Mouse (Mus musculus): ENCODE results near the gene Phgr1. TPM values are rescaled to one million over a fixed set of nuclear protein-coding genes. Genes with fewer than 3 reads are reported as not detected.

The Phgr1 gene
- polyA plus RNA-seq (2015; fragmentation: Nextera tagmentation; extraction: Ambion mirVana): not detected in 2 replicates

GRCm38 (mm10) chr2:118772158-118772874 is at the start of gene Phgr1:
Phgr1 (plus strand) TSS chr2:118772769.

GRCm38 (mm10) chr2:118728337-118728736 is 44.2 kb upstream of the Phgr1 start, which contains the start of gene Plcb2:
Plcb2 (minus strand) TSS chr2:118728438.

GRCm38 (mm10) chr2:118745232-118745884 is 27.2 kb upstream of the Phgr1 start, which contains the start of gene Inafm2:
Inafm2 (plus strand) TSS chr2:118745758.

DNA sequence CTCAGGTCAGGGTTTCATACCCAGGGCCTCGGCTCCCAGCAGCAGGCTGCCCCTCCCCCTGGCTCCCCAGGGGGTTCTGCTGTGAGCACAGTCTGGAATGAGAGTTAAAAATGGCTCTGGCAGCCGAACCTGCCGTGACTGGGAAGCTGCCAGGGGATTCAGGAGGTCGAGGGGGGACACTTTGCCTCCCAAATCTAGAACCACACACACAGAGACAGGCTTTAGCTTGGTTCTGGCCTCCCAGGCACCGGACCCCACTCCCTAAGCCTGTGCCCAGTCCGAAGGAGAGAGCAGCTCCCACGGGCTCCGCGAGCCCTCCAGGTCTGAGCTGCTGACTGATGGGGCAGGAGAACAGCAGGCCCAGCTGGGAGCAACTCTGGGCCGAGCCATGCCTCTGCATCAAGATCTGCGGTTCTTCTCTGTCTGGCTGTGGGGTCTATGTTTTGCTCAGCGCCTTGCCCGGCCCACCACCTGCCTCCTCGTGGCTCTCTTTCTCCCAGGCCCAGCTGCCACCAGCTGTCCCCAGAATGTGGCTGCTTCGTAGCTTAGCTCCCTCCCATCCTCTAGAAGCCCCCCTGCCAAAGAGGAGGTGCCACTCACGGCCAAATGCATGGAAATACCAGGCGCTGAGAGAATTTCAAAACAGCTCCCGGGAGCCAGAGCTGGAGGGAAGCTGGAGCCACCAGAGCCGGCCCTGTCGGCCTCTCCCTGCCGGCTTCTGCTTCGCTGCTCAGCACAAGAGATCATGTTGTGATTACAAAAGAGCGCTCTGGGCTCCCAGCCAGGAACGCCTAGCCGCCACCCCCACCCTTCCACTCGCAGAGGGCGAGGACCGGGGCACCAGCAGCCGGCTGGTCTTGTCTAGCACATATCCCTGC is 10.4 kb upstream of the Phgr1 start, which contains the start of gene Ccdc9b:
Gene Ccdc9b (minus strand): TSS at position 756 of the 878 bp plus-strand sequence.

GRCm38 (mm10) chr2:118779504-118780480 is 7.2 kb downstream of the Phgr1 start, which contains the start of gene Disp2:
Disp2 (plus strand) TSS chr2:118779719.

GRCm38 (mm10) chr2:118813981-118814836 is 41.6 kb downstream of the Phgr1 start, which contains the start of gene Knstrn:
Knstrn (plus strand) TSS chr2:118814003.

Other genes with a start within 250 kb of the Phgr1 start
- gene Bmf, start 223.1 kb upstream of the Phgr1 start, polyA plus RNA-seq (2015; fragmentation: Nextera tagmentation; extraction: Ambion mirVana): 2.3 and 3.1 TPM in 2 replicates
- gene Bub1b, start 174.6 kb upstream of the Phgr1 start, polyA plus RNA-seq (2015; fragmentation: Nextera tagmentation; extraction: Ambion mirVana): 10.0 and 10.3 TPM in 2 replicates
- 0.17 and 0.33 TPM in 2 replicates for gene Pak6, start 109.5 kb upstream of the Phgr1 start, polyA plus RNA-seq (2015; fragmentation: Nextera tagmentation; extraction: Ambion mirVana)
- gene Ankrd63, start 68.8 kb upstream of the Phgr1 start, polyA plus RNA-seq (2015; fragmentation: Nextera tagmentation; extraction: Ambion mirVana): 0.05 TPM in 1 of 2 replicates, not detected in the other
- 0.47 and 0.68 TPM in 2 replicates for gene Plcb2, start 44.3 kb upstream of the Phgr1 start, polyA plus RNA-seq (2015; fragmentation: Nextera tagmentation; extraction: Ambion mirVana)
- gene Inafm2, start 27.0 kb upstream of the Phgr1 start, polyA plus RNA-seq (2015; fragmentation: Nextera tagmentation; extraction: Ambion mirVana): 9.5 and 10.0 TPM in 2 replicates
- gene Ccdc9b, start 10.1 kb upstream of the Phgr1 start, polyA plus RNA-seq (2015; fragmentation: Nextera tagmentation; extraction: Ambion mirVana): 2.7 and 3.9 TPM in 2 replicates
- gene Disp2, start 7.0 kb downstream of the Phgr1 start, polyA plus RNA-seq (2015; fragmentation: Nextera tagmentation; extraction: Ambion mirVana): 0.04 and 0.05 TPM in 2 replicates
- 18.2 and 22.8 TPM in 2 replicates for gene Knstrn, start 41.2 kb downstream of the Phgr1 start, polyA plus RNA-seq (2015; fragmentation: Nextera tagmentation; extraction: Ambion mirVana)
- 48.9 and 51.8 TPM in 2 replicates for gene Ivd, start 89.2 kb downstream of the Phgr1 start, polyA plus RNA-seq (2015; fragmentation: Nextera tagmentation; extraction: Ambion mirVana)
- gene Bahd1, start 127.6 kb downstream of the Phgr1 start, polyA plus RNA-seq (2015; fragmentation: Nextera tagmentation; extraction: Ambion mirVana): 2.3 and 2.5 TPM in 2 replicates
- 15.3 and 16.6 TPM in 2 replicates for gene Chst14, start 153.7 kb downstream of the Phgr1 start, polyA plus RNA-seq (2015; fragmentation: Nextera tagmentation; extraction: Ambion mirVana)